ENCODE assay signal across 11 mouse cellular contexts in genomic region chr3:28333869-28334268, GRCm38 (mm10).
DNase-seq lines count a peak whose midpoint lies in the region; TF ChIP-seq lines count a peak whose summit lies in the region.
"Had no signal": no experiment of that assay in that cellular context is flagged by ENCODE, and none has a peak within 500 bp of the region (broad histone marks: within the 10 kb centered on the region; RNA-seq: fewer than 3 reads in every experiment).

No protein-coding gene starts in this region.

- intact Hi-C loops in heart, postnatal 14 days (cut with DNase I), result no loop called here
- intact Hi-C loops in left cerebral cortex, adult 2 months (cut with DNase I), result loop anchor here (5.0 kb wide), 1 partner anchor 72 kb away; the partner anchor contains the start of gene Tnik

- peak; percentile 44 to 45 for DNase-seq in heart, adult 9 months (ENCODE audit: low spot score in 2 of 2)
- DNase-seq in heart, adult 8-10 months (ENCODE audit: low spot score), result no peak
- peak; percentile 28 for DNase-seq in right cerebral cortex, postnatal 4 days
- DNase-seq in right cerebral cortex, adult 18-20 months, result no peak
- peak; percentile 22 to 27 for DNase-seq in heart, postnatal 14 days
- DNase-seq in ovary, postnatal 14 days (ENCODE audit: low spot score), result peak; percentile 2
- DNase-seq in left cerebral cortex, adult 2 months (ENCODE audit: extremely low spot score in 1 of 2, low spot score in 2 of 2), result no peak
- no peak for DNase-seq in thymus, adult 18-20 months
- DNase-seq: layer of hippocampus, adult 9-11 months had no signal

- no peak overlapping the region for H3K4me3 ChIP-seq in left cerebral cortex, adult 2 months
- H3K4me3 ChIP-seq: embryonic facial prominence, embryonic 13.5 days; liver, embryonic 15.5 days had no signal

- TF ChIP-seq CTCF in left cerebral cortex, adult 2 months (IDR thresholded peaks at IDR 0.05), result no peak

- H3K27ac ChIP-seq in left cerebral cortex, adult 2 months, result no peak overlapping the region
- H3K27ac ChIP-seq: embryonic facial prominence, embryonic 13.5 days; liver, embryonic 15.5 days had no signal

Comparison
In these comparisons a context has a peak if more than half of its experiments do, and no peak if none do; other contexts are left out.
1. DNase-seq: peak in heart, adult 9 months (2 of 2), right cerebral cortex, postnatal 4 days (single experiment), heart, postnatal 14 days (2 of 2) and ovary, postnatal 14 days (single experiment); none in heart, adult 8-10 months (single experiment), right cerebral cortex, adult 18-20 months (single experiment), left cerebral cortex, adult 2 months (0 of 2) and thymus, adult 18-20 months (0 of 2).